Mouse (Mus musculus) heart, embryonic 12.5 days (tissue): ENCODE measurements at regions not wholly inside any gene's neighbourhood (a gene's known extent, or its start where the extent isn't known, plus 50 kb on each side); places are given as distances from the start of the nearest gene placed in this dataset.

Experiments
- ATAC-seq: fragments of 200-750 bp; cut with Nextera tagmentation; 2 replicates; pipeline ENCODE4 v1.8.0; 2017; ENCODE audit warnings: moderate TSS enrichment, moderate library complexity; ENCODE audit not compliant: insufficient number of reproducible peaks, low FRiP score
- H3K27ac ChIP-seq: fragments of 300-500 bp; sonication (generic); 2 replicates; pipeline ENCODE4 v1.5.1; 2016; ENCODE audit warnings: mild to moderate bottlenecking, moderate library complexity; ENCODE audit not compliant: poor library complexity, severe bottlenecking
- H3K27me3 ChIP-seq: fragments of 300-500 bp; sonication (generic); replicated peaks from 2 replicates; pipeline ENCODE4 v1.6.1; 2016; ENCODE audit warnings: mild to moderate bottlenecking, moderate library complexity
- H3K36me3 ChIP-seq: fragments of 300-500 bp; sonication (generic); 2 replicates; pipeline ENCODE4 v1.6.1; 2016; ENCODE audit warnings: mild to moderate bottlenecking, moderate library complexity
- H3K4me1 ChIP-seq: fragments of 300-500 bp; sonication (generic); replicated peaks from 2 replicates; pipeline ENCODE4 v1.6.1; 2016; ENCODE audit warnings: mild to moderate bottlenecking
- H3K4me2 ChIP-seq: fragments of 300-500 bp; sonication (generic); 2 replicates; pipeline ENCODE4 v1.6.1; 2016; ENCODE audit warnings: mild to moderate bottlenecking, moderate library complexity
- H3K4me3 ChIP-seq: fragments of 300-500 bp; sonication (generic); 2 replicates; pipeline ENCODE4 v1.5.1; 2016; ENCODE audit warnings: mild to moderate bottlenecking
- H3K9ac ChIP-seq: fragments of 300-500 bp; sonication (generic); 2 replicates; pipeline ENCODE4 v1.6.1; 2016; ENCODE audit warnings: mild to moderate bottlenecking, moderate library complexity
- H3K9me3 ChIP-seq: fragments of 300-500 bp; sonication (generic); replicated peaks from 2 replicates; pipeline ENCODE4 v1.6.1; 2016; ENCODE audit warnings: mild to moderate bottlenecking, moderate library complexity
- WGBS: fragments of 180-500 bp; shearing (Covaris S2); methylation state at CpG from one replicate; pipeline ENCODE4 v1.1.7; 2016; 5-methylcytosine and 5-hydroxymethylcytosine counted together

GRCm38 (mm10) chr3:34869911-34870310 is 219.7 kb downstream of the Sox2 start:
- WGBS = 84% methylated on average over 6 of the region's 6 CpGs
- ATAC-seq = no peak
- H3K27ac ChIP-seq = no peak overlapping the region
- H3K36me3 ChIP-seq = no peaks in the 10 kb centered on the region
- H3K27me3 ChIP-seq = no peaks in the 10 kb centered on the region; the same call in 1 of the 2 replicates
- no peak overlapping the region for H3K4me3 ChIP-seq
- H3K9ac ChIP-seq = no peak overlapping the region
- H3K4me1 ChIP-seq = peaks cover 9% of the 10 kb centered on the region; the same call in 1 of the 2 replicates
- H3K9me3 ChIP-seq = no peaks in the 10 kb centered on the region
- no peak overlapping the region for H3K4me2 ChIP-seq

GRCm38 (mm10) chr3:34885137-34885536 is 234.9 kb downstream of the Sox2 start:
- no peak overlapping the region for H3K27ac ChIP-seq
- H3K9me3 ChIP-seq = no peaks in the 10 kb centered on the region
- WGBS = 72% methylated on average over 5 of the region's 5 CpGs
- H3K4me3 ChIP-seq = no peak overlapping the region
- H3K4me2 ChIP-seq = no peak overlapping the region
- H3K9ac ChIP-seq = no peak overlapping the region
- H3K36me3 ChIP-seq = no peaks in the 10 kb centered on the region
- no peak for ATAC-seq
- H3K4me1 ChIP-seq = no peaks in the 10 kb centered on the region
- H3K27me3 ChIP-seq = no peaks in the 10 kb centered on the region

GRCm38 (mm10) chr3:34893381-34893780 is 243.2 kb downstream of the Sox2 start:
- Histone ChIP-seq H3K36me3 (no peaks in the 10 kb centered on the region), H3K9ac (no peak overlapping the region), H3K4me3 (no peak overlapping the region), H3K27ac (no peak overlapping the region), H3K4me1 (no peaks in the 10 kb centered on the region), H3K9me3 (peaks cover 18% of the 10 kb centered on the region), H3K27me3 (no peaks in the 10 kb centered on the region), H3K4me2 (no peak overlapping the region)
- WGBS = 81% methylated on average over 5 of the region's 5 CpGs
- ATAC-seq = no peak

GRCm38 (mm10) chr3:34903106-34903505 is 252.9 kb downstream of the Sox2 start:
- H3K4me2 ChIP-seq = no peak overlapping the region
- H3K27me3 ChIP-seq = no peaks in the 10 kb centered on the region; the same call in 1 of the 2 replicates

GRCm38 (mm10) chr3:34908489-34908888 is 258.3 kb downstream of the Sox2 start:
- Histone ChIP-seq H3K4me2 (no peak overlapping the region), H3K9me3 (peaks cover 5% of the 10 kb centered on the region; the same call in 1 of the 2 replicates), H3K27me3 (no peaks in the 10 kb centered on the region; the same call in 1 of the 2 replicates), H3K27ac (no peak overlapping the region), H3K9ac (no peak overlapping the region), H3K4me3 (no peak overlapping the region), H3K36me3 (no peaks in the 10 kb centered on the region), H3K4me1 (peaks cover 5% of the 10 kb centered on the region; the same call in 1 of the 2 replicates)
- no peak for ATAC-seq
- WGBS = 51% methylated on average over 5 of the region's 5 CpGs

More at GRCm38 (mm10) chr3:34903106-34903505, 252.9 kb downstream of the Sox2 start:
- Histone ChIP-seq H3K9me3 (no peaks in the 10 kb centered on the region), H3K36me3 (no peaks in the 10 kb centered on the region), H3K4me3 (no peak overlapping the region), H3K4me1 (peaks cover 5% of the 10 kb centered on the region; the same call in 1 of the 2 replicates), H3K27ac (no peak overlapping the region), H3K9ac (no peak overlapping the region)
- ATAC-seq = no peak
- WGBS = 80% methylated on average over 8 of the region's 8 CpGs

- no peak for ATAC-seq
- Histone ChIP-seq H3K9ac (no peak overlapping the region), H3K9me3 (peaks cover 5% of the 10 kb centered on the region; the same call in 1 of the 2 replicates), H3K4me3 (no peak overlapping the region), H3K27me3 (no peaks in the 10 kb centered on the region), H3K27ac (no peak overlapping the region), H3K4me2 (no peak overlapping the region), H3K4me1 (peaks cover 5% of the 10 kb centered on the region; the same call in 1 of the 2 replicates), H3K36me3 (no peaks in the 10 kb centered on the region)
- 77% methylated on average over 3 of the region's 3 CpGs for WGBS
Measured at GRCm38 (mm10) chr3:34909350-34909749, 259.1 kb downstream of the Sox2 start.

GRCm38 (mm10) chr3:34918326-34918932 is 268.2 kb downstream of the Sox2 start:
- H3K27ac ChIP-seq = no peak overlapping the region
- no peaks in the 10 kb centered on the region for H3K36me3 ChIP-seq
- H3K9ac ChIP-seq = no peak overlapping the region
- H3K4me1 ChIP-seq = no peaks in the 10 kb centered on the region
- ATAC-seq = no peak
- H3K27me3 ChIP-seq = no peaks in the 10 kb centered on the region
- WGBS = 68% methylated on average over 6 of the region's 6 CpGs
- H3K4me3 ChIP-seq = no peak overlapping the region
- no peak overlapping the region for H3K4me2 ChIP-seq
- no peaks in the 10 kb centered on the region for H3K9me3 ChIP-seq

GRCm38 (mm10) chr3:34920497-34920896 is 270.3 kb downstream of the Sox2 start:
- Histone ChIP-seq H3K4me3 (no peak overlapping the region), H3K9ac (no peak overlapping the region), H3K27me3 (no peaks in the 10 kb centered on the region), H3K27ac (no peak overlapping the region), H3K36me3 (no peaks in the 10 kb centered on the region), H3K4me2 (no peak overlapping the region), H3K9me3 (no peaks in the 10 kb centered on the region), H3K4me1 (no peaks in the 10 kb centered on the region)
- ATAC-seq = no peak
- 85% methylated on average over 5 of the region's 5 CpGs for WGBS

GRCm38 (mm10) chr3:34949867-34950266 is 299.7 kb downstream of the Sox2 start:
- WGBS = 39% methylated on average over 3 of the region's 3 CpGs
- no peak for ATAC-seq
- Histone ChIP-seq H3K27me3 (peaks cover 27% of the 10 kb centered on the region), H3K36me3 (no peaks in the 10 kb centered on the region), H3K4me1 (no peaks in the 10 kb centered on the region), H3K4me3 (no peak overlapping the region), H3K9ac (no peak overlapping the region), H3K9me3 (no peaks in the 10 kb centered on the region), H3K27ac (no peak overlapping the region), H3K4me2 (no peak overlapping the region)

- no peak overlapping the region for H3K4me2 ChIP-seq
- H3K4me3 ChIP-seq = no peak overlapping the region
- 75% methylated on average over 4 of the region's 4 CpGs for WGBS
- no peak for ATAC-seq
- H3K4me1 ChIP-seq = peaks cover 10% of the 10 kb centered on the region; the same call in 1 of the 2 replicates
- H3K9me3 ChIP-seq = no peaks in the 10 kb centered on the region
- H3K36me3 ChIP-seq = no peaks in the 10 kb centered on the region
- H3K27ac ChIP-seq = no peak overlapping the region
- no peak overlapping the region for H3K9ac ChIP-seq
- H3K27me3 ChIP-seq = peaks cover 53% of the 10 kb centered on the region
Measured at GRCm38 (mm10) chr3:34956183-34956582, 306.0 kb downstream of the Sox2 start.

GRCm38 (mm10) chr3:34959044-34959521 is 308.9 kb downstream of the Sox2 start:
- H3K4me2 ChIP-seq = peak overlapping the region; percentile 54
- no peak overlapping the region for H3K4me3 ChIP-seq
- peaks cover 66% of the 10 kb centered on the region for H3K27me3 ChIP-seq
- H3K9ac ChIP-seq = no peak overlapping the region
- no peak overlapping the region for H3K27ac ChIP-seq
- H3K4me1 ChIP-seq = peaks cover 10% of the 10 kb centered on the region; the same call in 1 of the 2 replicates
- no peaks in the 10 kb centered on the region for H3K9me3 ChIP-seq
- H3K36me3 ChIP-seq = no peaks in the 10 kb centered on the region
- WGBS = 28% methylated on average over 19 of the region's 19 CpGs
- ATAC-seq = peak; percentile 51; the same call in 1 of the 2 replicates

GRCm38 (mm10) chr3:34966442-34966841 is 316.2 kb downstream of the Sox2 start:
- no peak for ATAC-seq
- H3K4me3 ChIP-seq = no peak overlapping the region
- no peak overlapping the region for H3K9ac ChIP-seq
- peaks cover 39% of the 10 kb centered on the region for H3K27me3 ChIP-seq
- H3K4me2 ChIP-seq = no peak overlapping the region
- no peaks in the 10 kb centered on the region for H3K36me3 ChIP-seq
- no peak overlapping the region for H3K27ac ChIP-seq
- WGBS = 62% methylated on average over 6 of the region's 6 CpGs
- H3K9me3 ChIP-seq = no peaks in the 10 kb centered on the region
- no peaks in the 10 kb centered on the region for H3K4me1 ChIP-seq
